Mouse (Mus musculus) erythroblast, embryonic 14.5 days (primary cell): ENCODE data around the gene Gpc3. TPM values are rescaled to one million over a fixed set of nuclear protein-coding genes. Genes with fewer than 3 reads are reported as not detected.

Source experiments
- H3K27me3 ChIP-seq: 2 replicates; pipeline ENCODE4 v1.6.1; 2012; ENCODE audit warnings: inconsistent platforms; ENCODE audit not compliant: control insufficient read depth
- H3K36me3 ChIP-seq: 2 replicates; pipeline ENCODE4 v1.6.1; 2012; ENCODE audit warnings: mild to moderate bottlenecking, inconsistent platforms; ENCODE audit not compliant: control insufficient read depth
- H3K4me1 ChIP-seq: 2 replicates; pipeline ENCODE4 v1.6.1; 2012; ENCODE audit warnings: inconsistent platforms; ENCODE audit not compliant: control insufficient read depth
- H3K4me3 ChIP-seq: replicated peaks from 2 replicates; pipeline ENCODE3; 2012; ENCODE audit warnings: moderate library complexity, mild to moderate bottlenecking, inconsistent platforms
- H3K9me3 ChIP-seq: 2 replicates; pipeline ENCODE4 v1.6.1; 2012; ENCODE audit warnings: low read length, inconsistent platforms, mixed read lengths; ENCODE audit not compliant: control insufficient read depth
- GATA1 ChIP-seq: IDR thresholded peaks from 2 replicates; pipeline ENCODE4 v1.6.1; 2012; ENCODE audit warnings: low read length, inconsistent platforms, mixed read lengths
- TAL1 ChIP-seq: IDR thresholded peaks from 3 replicates; pipeline ENCODE4 v1.6.1; 2012; ENCODE audit warnings: low read length, inconsistent platforms, mixed read lengths
- polyA plus RNA-seq: library from polyadenylated mRNA; stranded (reverse); fragments of >175 nt; gene quantifications from 2 replicates; pipeline ENCODE4 v1.2.3, GENCODE M21; 2012

The Gpc3 gene
- polyA plus RNA-seq, 1 experiment = 0.08 TPM

DNA sequence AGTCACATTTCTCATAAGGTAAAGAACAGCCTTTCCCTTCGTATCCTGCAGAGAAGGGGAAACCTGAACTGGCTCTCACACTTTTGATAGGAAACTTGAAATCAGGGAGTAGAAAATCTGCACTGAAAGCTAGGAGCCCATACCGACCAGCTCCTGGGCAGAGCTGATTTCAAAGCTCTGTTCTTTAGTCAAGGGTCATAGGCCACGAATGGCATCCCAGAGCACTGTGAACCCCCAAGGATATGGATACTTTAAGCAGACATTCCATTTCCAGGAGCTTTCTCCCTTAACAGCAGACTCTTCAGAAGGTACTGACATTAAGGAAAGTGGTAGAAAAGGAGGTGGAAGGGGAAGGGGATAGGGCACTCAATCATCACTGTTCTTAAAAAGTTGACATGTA is 165.3 kb downstream of the Gpc3 start:
- no peaks in the 10 kb centered on the region for H3K9me3 ChIP-seq
- TF ChIP-seq TAL1 (no peak), GATA1 (no peak)
- no peaks in the 10 kb centered on the region for H3K36me3 ChIP-seq
- no peaks in the 10 kb centered on the region for H3K27me3 ChIP-seq
- no peaks in the 10 kb centered on the region for H3K4me1 ChIP-seq
- no peak overlapping the region for H3K4me3 ChIP-seq

DNA sequence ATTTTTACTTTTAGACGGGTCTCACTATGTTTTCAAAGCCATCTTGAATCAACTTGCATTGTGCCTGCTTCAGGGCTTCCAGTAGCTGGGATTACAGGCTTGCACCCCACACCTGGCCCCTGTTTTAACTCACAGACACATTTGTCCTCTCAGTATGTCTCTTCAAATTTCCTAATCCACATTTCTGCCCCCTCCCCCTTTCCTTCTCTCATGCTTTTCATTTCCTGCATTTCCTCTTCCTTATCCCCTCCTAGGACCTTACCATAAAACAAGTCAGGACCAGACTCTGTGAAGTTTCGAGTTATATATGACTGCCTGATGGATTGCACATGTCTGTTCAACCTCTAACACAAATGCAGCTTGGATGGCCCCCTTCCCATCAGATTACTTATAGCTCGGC is 167.2 kb downstream of the Gpc3 start:
- Histone ChIP-seq H3K9me3 (no peaks in the 10 kb centered on the region), H3K4me3 (no peak overlapping the region), H3K36me3 (no peaks in the 10 kb centered on the region), H3K27me3 (no peaks in the 10 kb centered on the region), H3K4me1 (no peaks in the 10 kb centered on the region)
- no peak for TF ChIP-seq GATA1
- TF ChIP-seq TAL1 = no peak

GRCm38 (mm10) chrX:52444977-52445376 is 168.8 kb downstream of the Gpc3 start:
- Histone ChIP-seq H3K36me3 (no peaks in the 10 kb centered on the region), H3K9me3 (no peaks in the 10 kb centered on the region), H3K4me1 (no peaks in the 10 kb centered on the region), H3K4me3 (no peak overlapping the region), H3K27me3 (no peaks in the 10 kb centered on the region)
- TF ChIP-seq GATA1 (no peak), TAL1 (no peak)

DNA sequence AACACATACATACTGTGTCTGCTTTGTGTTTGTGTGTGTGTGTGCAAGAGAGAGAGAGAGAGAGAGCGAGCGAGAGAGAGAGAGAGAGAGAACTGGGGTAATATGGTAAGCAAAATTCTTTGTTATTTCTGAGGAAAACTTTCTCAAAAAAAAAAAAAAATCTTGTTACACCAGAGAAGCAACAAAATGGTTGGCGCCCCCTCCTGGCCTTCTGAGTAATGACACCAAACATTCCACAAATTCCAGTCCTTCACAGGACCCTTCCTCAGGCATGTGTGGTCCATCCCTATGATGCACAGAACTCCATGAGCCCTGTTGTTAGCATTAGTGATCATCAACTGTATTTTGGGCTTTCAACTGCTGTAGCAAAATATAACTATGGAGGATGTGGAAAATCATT is 172.0 kb downstream of the Gpc3 start:
- Histone ChIP-seq H3K4me1 (no peaks in the 10 kb centered on the region), H3K36me3 (no peaks in the 10 kb centered on the region), H3K27me3 (no peaks in the 10 kb centered on the region), H3K4me3 (no peak overlapping the region), H3K9me3 (no peaks in the 10 kb centered on the region)
- TF ChIP-seq GATA1 = no peak
- no peak for TF ChIP-seq TAL1

GRCm38 (mm10) chrX:52439421-52439820 is 174.3 kb downstream of the Gpc3 start:
- H3K4me1 ChIP-seq = no peaks in the 10 kb centered on the region
- no peak for TF ChIP-seq GATA1
- TF ChIP-seq TAL1 = no peak
- no peak overlapping the region for H3K4me3 ChIP-seq
- no peaks in the 10 kb centered on the region for H3K27me3 ChIP-seq
- H3K9me3 ChIP-seq = no peaks in the 10 kb centered on the region
- no peaks in the 10 kb centered on the region for H3K36me3 ChIP-seq

DNA sequence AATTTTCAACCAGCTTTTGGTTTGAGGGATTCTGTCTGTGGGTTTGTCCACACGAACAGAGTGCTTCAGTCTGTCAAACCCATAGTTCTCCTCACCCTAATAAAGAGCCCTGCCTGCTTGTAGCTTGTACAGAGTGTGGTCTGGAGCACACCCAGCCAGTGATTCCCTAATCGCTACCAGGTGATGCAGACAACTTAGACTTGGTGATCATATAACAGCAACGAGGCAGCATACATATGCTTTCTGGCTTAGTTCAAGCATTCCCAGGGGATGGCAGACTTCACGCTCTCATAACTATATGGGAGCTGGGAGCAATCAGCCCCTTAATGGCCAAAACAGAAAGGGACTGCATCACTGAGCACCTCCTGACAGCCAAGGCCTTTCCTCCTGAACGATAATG is 188.1 kb downstream of the Gpc3 start:
- no peak for TF ChIP-seq GATA1
- TF ChIP-seq TAL1 = no peak
- no peaks in the 10 kb centered on the region for H3K9me3 ChIP-seq
- no peaks in the 10 kb centered on the region for H3K36me3 ChIP-seq
- no peak overlapping the region for H3K4me3 ChIP-seq
- no peaks in the 10 kb centered on the region for H3K4me1 ChIP-seq
- H3K27me3 ChIP-seq = no peaks in the 10 kb centered on the region

DNA sequence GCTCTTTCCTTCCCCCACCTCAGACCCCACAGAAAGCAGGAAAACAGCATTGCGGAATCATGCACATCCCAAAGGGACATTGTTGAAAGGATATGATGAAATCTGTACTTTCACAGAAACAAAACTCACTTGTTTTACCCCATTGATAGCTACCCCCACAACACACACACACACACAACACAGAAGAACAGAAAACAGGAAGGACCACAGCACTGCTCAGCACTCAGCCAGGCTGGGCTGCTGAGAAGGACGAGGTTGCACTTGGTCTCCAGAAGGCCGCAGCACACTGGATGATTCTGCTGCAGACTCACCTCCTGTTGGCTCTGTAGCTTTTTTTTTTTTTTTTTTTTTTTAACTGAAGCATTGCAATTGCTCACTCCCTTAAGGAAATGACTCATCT is 193.9 kb downstream of the Gpc3 start:
- no peaks in the 10 kb centered on the region for H3K27me3 ChIP-seq
- H3K4me3 ChIP-seq = no peak overlapping the region
- H3K36me3 ChIP-seq = no peaks in the 10 kb centered on the region
- no peak for TF ChIP-seq TAL1
- TF ChIP-seq GATA1 = no peak
- no peaks in the 10 kb centered on the region for H3K4me1 ChIP-seq
- no peaks in the 10 kb centered on the region for H3K9me3 ChIP-seq

GRCm38 (mm10) chrX:52412936-52413335 is 200.8 kb downstream of the Gpc3 start:
- no peak for TF ChIP-seq TAL1
- TF ChIP-seq GATA1 = no peak
- Histone ChIP-seq H3K4me3 (no peak overlapping the region), H3K9me3 (no peaks in the 10 kb centered on the region), H3K36me3 (no peaks in the 10 kb centered on the region), H3K27me3 (no peaks in the 10 kb centered on the region), H3K4me1 (no peaks in the 10 kb centered on the region)

GRCm38 (mm10) chrX:52401188-52401587 is 212.6 kb downstream of the Gpc3 start:
- TF ChIP-seq GATA1 (no peak), TAL1 (no peak)
- no peaks in the 10 kb centered on the region for H3K9me3 ChIP-seq
- H3K36me3 ChIP-seq = no peaks in the 10 kb centered on the region
- H3K4me3 ChIP-seq = no peak overlapping the region
- H3K27me3 ChIP-seq = no peaks in the 10 kb centered on the region
- H3K4me1 ChIP-seq = peaks cover 5% of the 10 kb centered on the region

DNA sequence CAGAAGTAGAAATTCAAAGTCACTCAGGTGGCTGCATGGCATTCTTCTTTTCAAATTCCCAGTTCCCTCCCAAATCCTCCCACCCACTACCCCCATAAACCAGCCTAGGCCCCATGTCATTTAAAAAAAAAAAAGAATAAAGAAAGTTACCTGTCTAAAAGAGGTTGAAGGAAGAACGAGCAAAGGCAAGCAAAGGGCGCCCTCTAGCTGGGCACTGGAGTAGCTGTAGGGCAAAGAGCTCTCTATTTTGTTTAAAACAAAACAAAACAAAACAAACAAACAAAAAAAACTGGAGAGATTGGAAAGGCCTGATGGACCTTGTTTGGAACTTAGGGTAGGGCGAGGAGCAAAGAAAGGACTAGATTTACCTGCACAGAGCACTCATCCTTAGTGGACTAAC is 238.6 kb downstream of the Gpc3 start:
- H3K4me3 ChIP-seq = no peak overlapping the region
- TF ChIP-seq GATA1 (no peak), TAL1 (no peak)

More for the DNA sequence above, 238.6 kb downstream of the Gpc3 start:
- Histone ChIP-seq H3K4me1 (no peaks in the 10 kb centered on the region), H3K36me3 (no peaks in the 10 kb centered on the region), H3K27me3 (no peaks in the 10 kb centered on the region), H3K9me3 (no peaks in the 10 kb centered on the region)
